Mouse (Mus musculus) left cerebral cortex, postnatal 14 days (tissue): ENCODE results near the gene 4933427D14Rik. TPM values are rescaled to one million over a fixed set of nuclear protein-coding genes. Genes with fewer than 3 reads are reported as not detected.

Experiments
- DNase-seq, 2 experiments: peaks; one replicate each; pipeline ENCODE4 v3.0.0; 2021 to 2022; ENCODE audit warnings: low spot score in 2 of 2, mixed read lengths in 1 of 2
- intact Hi-C: fragments of 180-260 bp; cut with DNase I; formaldehyde crosslinking; loops from one replicate; pipeline ENCODE4 v1.15.1; 2025
- total RNA-seq, 2 experiments: library from RNA; stranded (reverse); gene quantifications; 2 replicates each; pipeline ENCODE4 v1.2.3; 2021

The 4933427D14Rik gene
- total RNA-seq, 2 experiments from 2014 or later = 25.8 to 34.3 TPM

GRCm38 (mm10) chr11:72127450-72128189 is 79.6 kb downstream of the 4933427D14Rik start:
- no peak for DNase-seq
- intact Hi-C loops = no loop called here

- DNase-seq = no peak
- intact Hi-C loops = no loop called here
Measured at GRCm38 (mm10) chr11:72125781-72126180, 81.5 kb downstream of the 4933427D14Rik start.

- intact Hi-C loops = no loop called here
- DNase-seq = no peak
Measured at GRCm38 (mm10) chr11:72123531-72123930, 83.7 kb downstream of the 4933427D14Rik start.

- intact Hi-C loops = no loop called here
Measured at GRCm38 (mm10) chr11:72120354-72120753, 86.9 kb downstream of the 4933427D14Rik start.

GRCm38 (mm10) chr11:72118630-72119029 is 88.6 kb downstream of the 4933427D14Rik start:
- intact Hi-C loops = no loop called here
- peak in 1 of 2 experiments; percentile 37 for DNase-seq

More at GRCm38 (mm10) chr11:72120354-72120753, 86.9 kb downstream of the 4933427D14Rik start:
- DNase-seq = no peak

- no peak for DNase-seq
- intact Hi-C loops = no loop called here
Measured at GRCm38 (mm10) chr11:72113296-72113695, 94.0 kb downstream of the 4933427D14Rik start.

GRCm38 (mm10) chr11:72110726-72111125 is 96.5 kb downstream of the 4933427D14Rik start:
- no peak for DNase-seq
- intact Hi-C loops = no loop called here

- intact Hi-C loops = no loop called here
- no peak for DNase-seq
Measured at GRCm38 (mm10) chr11:72104223-72104622, 103.0 kb downstream of the 4933427D14Rik start.

Other genes with a start within 250 kb of the 4933427D14Rik start
- gene Aipl1, start 169.9 kb downstream of the 4933427D14Rik start, total RNA-seq = not detected
- gene Pimreg, start 165.4 kb downstream of the 4933427D14Rik start, total RNA-seq = 1 to 10 TPM; 1.1 to 2.5 TPM
- gene Pitpnm3, start 71.7 kb downstream of the 4933427D14Rik start, total RNA-seq = 10 to 100 TPM; 56.9 to 61.3 TPM
- 10 to 100 TPM; 11.8 to 13.3 TPM for gene Gm43951, start 619 bp downstream of the 4933427D14Rik start, total RNA-seq
- 10 to 100 TPM; 33.6 to 36.7 TPM for gene Txndc17, start 88 bp upstream of the 4933427D14Rik start, total RNA-seq
- gene Med31, start 8.1 kb upstream of the 4933427D14Rik start, total RNA-seq = 10 to 100 TPM; 15.9 to 16.6 TPM
- 10 to 100 TPM; 17.2 to 24.0 TPM for gene Slc13a5, start 59.8 kb upstream of the 4933427D14Rik start, total RNA-seq
- 1 to 10 TPM; 1.9 to 2.9 TPM for gene Xaf1, start 94.2 kb upstream of the 4933427D14Rik start, total RNA-seq
- gene Fbxo39, start 107.0 kb upstream of the 4933427D14Rik start, total RNA-seq = not detected
- 1 to 10 TPM; 1.3 to 1.7 TPM for gene Tekt1, start 155.0 kb upstream of the 4933427D14Rik start, total RNA-seq
- 1 to 10 TPM in 1 of 2 experiments, under 1 TPM in 1; 0.59 to 1.1 TPM for gene Smtnl2, start 204.3 kb upstream of the 4933427D14Rik start, total RNA-seq
- gene Ggt6, start 228.1 kb upstream of the 4933427D14Rik start, total RNA-seq = not detected
- gene Mybbp1a, start 233.9 kb upstream of the 4933427D14Rik start, total RNA-seq = 10 to 100 TPM; 45.4 to 50.6 TPM